Mouse (Mus musculus): ENCODE measurements around the gene Gm13199.

Gm13199 gene

GRCm38 (mm10) chr2:5862834-5863233 lies at the start of gene Gm13199:
TSS of gene Gm13199 (minus strand) at chr2:5862934.
- no peak for DNase-seq (ENCODE audit: low spot score)

GRCm38 (mm10) chr2:5911282-5911965 lies 48.7 kb upstream of the Gm13199 start:
- no peak for DNase-seq (ENCODE audit: low spot score)

GRCm38 (mm10) chr2:5906625-5907024 lies 43.9 kb upstream of the Gm13199 start:
- DNase-seq (ENCODE audit: low spot score) = peak; percentile 32

GRCm38 (mm10) chr2:5906092-5906491 lies 43.4 kb upstream of the Gm13199 start:
- peak; percentile 13 for DNase-seq (ENCODE audit: low spot score)

GRCm38 (mm10) chr2:5900145-5900544 lies 37.4 kb upstream of the Gm13199 start:
- DNase-seq (ENCODE audit: low spot score) = no peak

GRCm38 (mm10) chr2:5894843-5895570 lies 32.3 kb upstream of the Gm13199 start, which contains the start of gene Sec61a2:
TSS of gene Sec61a2 (minus strand) at chr2:5895432.
- DNase-seq (ENCODE audit: low spot score) = peak; percentile 97

- peak; percentile 28 for DNase-seq (ENCODE audit: low spot score)
Measured at GRCm38 (mm10) chr2:5894296-5894695, 31.6 kb upstream of the Gm13199 start.

- DNase-seq (ENCODE audit: low spot score) = no peak
Measured at GRCm38 (mm10) chr2:5889412-5889811, 26.7 kb upstream of the Gm13199 start.

- no peak for DNase-seq (ENCODE audit: low spot score)
Measured at GRCm38 (mm10) chr2:5888865-5889264, 26.1 kb upstream of the Gm13199 start.

GRCm38 (mm10) chr2:5877446-5877845 lies 14.7 kb upstream of the Gm13199 start:
- no peak for DNase-seq (ENCODE audit: low spot score)

GRCm38 (mm10) chr2:5869746-5870145 lies 7.0 kb upstream of the Gm13199 start:
- peak; percentile 24 for DNase-seq (ENCODE audit: low spot score)

- peak; percentile 72 for DNase-seq (ENCODE audit: low spot score)
Measured at GRCm38 (mm10) chr2:5867681-5868080, 4.9 kb upstream of the Gm13199 start.

- peak; percentile 79 for DNase-seq (ENCODE audit: low spot score)
Measured at GRCm38 (mm10) chr2:5851866-5852265, 10.9 kb downstream of the Gm13199 start.

- peak; percentile 72 for DNase-seq (ENCODE audit: low spot score)
Measured at GRCm38 (mm10) chr2:5851116-5851515, 11.6 kb downstream of the Gm13199 start.

GRCm38 (mm10) chr2:5845826-5846225 lies 16.9 kb downstream of the Gm13199 start:
- DNase-seq (ENCODE audit: low spot score) = peak; percentile 30

GRCm38 (mm10) chr2:5844873-5845631 lies 17.7 kb downstream of the Gm13199 start, which contains the start of the genes Nudt5 and Cdc123:
TSS of gene Nudt5 (plus strand) at chr2:5845019.
TSS of gene Cdc123 (minus strand) at chr2:5845164.
- peak; percentile 93 for DNase-seq (ENCODE audit: low spot score)

- no peak for DNase-seq (ENCODE audit: low spot score)
Measured at GRCm38 (mm10) chr2:5844181-5844872, 18.4 kb downstream of the Gm13199 start.

GRCm38 (mm10) chr2:5840815-5841214 lies 21.9 kb downstream of the Gm13199 start:
- DNase-seq (ENCODE audit: low spot score) = no peak

- peak; percentile 29 for DNase-seq (ENCODE audit: low spot score)
Measured at GRCm38 (mm10) chr2:5825265-5825913, 37.3 kb downstream of the Gm13199 start.

GRCm38 (mm10) chr2:5824685-5825084 lies 38.0 kb downstream of the Gm13199 start:
- no peak for DNase-seq (ENCODE audit: low spot score)

- DNase-seq (ENCODE audit: low spot score) = peak; percentile 33
Measured at GRCm38 (mm10) chr2:5824213-5824612, 38.5 kb downstream of the Gm13199 start.
